Mouse (Mus musculus) neural tube, embryonic 11.5 days (tissue): ENCODE measurements around the gene Stra6. TPM values are rescaled to one million over a fixed set of nuclear protein-coding genes. Genes with fewer than 3 reads are reported as not detected.

Experiments
- ATAC-seq: fragments of 200-750 bp; cut with Nextera tagmentation; 2 replicates; pipeline ENCODE4 v1.8.0; 2017; ENCODE audit warnings: moderate number of reproducible peaks, mild to moderate bottlenecking, moderate TSS enrichment, moderate library complexity; ENCODE audit not compliant: insufficient read depth, low FRiP score, low TSS enrichment
- DNase-seq: peaks from one replicate; pipeline ENCODE4 v3.0.0-alpha.2; 2015; ENCODE audit warnings: low spot score
- H3K27ac ChIP-seq: fragments of 300-500 bp; sonication (generic); 2 replicates; pipeline ENCODE4 v1.5.1; 2014; ENCODE audit warnings: low read depth, mild to moderate bottlenecking, low read length
- H3K27me3 ChIP-seq: fragments of 300-500 bp; sonication (generic); 2 replicates; pipeline ENCODE4 v1.6.1; 2014; ENCODE audit warnings: mild to moderate bottlenecking, low read length, mixed read lengths; ENCODE audit not compliant: control insufficient read depth, insufficient read depth
- H3K36me3 ChIP-seq: fragments of 300-500 bp; sonication (generic); 2 replicates; pipeline ENCODE4 v1.6.1; 2014; ENCODE audit warnings: mild to moderate bottlenecking, low read length, moderate library complexity, mixed read lengths; ENCODE audit not compliant: control insufficient read depth, insufficient read depth
- H3K4me1 ChIP-seq: fragments of 300-500 bp; sonication (generic); 2 replicates; pipeline ENCODE4 v1.6.1; 2014; ENCODE audit warnings: low read length, mixed read lengths; ENCODE audit not compliant: control insufficient read depth, insufficient read depth
- H3K4me2 ChIP-seq: fragments of 300-500 bp; sonication (generic); 2 replicates; pipeline ENCODE4 v1.6.1; 2014; ENCODE audit warnings: low read depth, mild to moderate bottlenecking, moderate library complexity
- H3K4me3 ChIP-seq: fragments of 300-500 bp; sonication (generic); 2 replicates; pipeline ENCODE4 v1.5.1; 2014; ENCODE audit warnings: low read depth, low read length
- H3K9ac ChIP-seq: fragments of 300-500 bp; sonication (generic); 2 replicates; pipeline ENCODE4 v1.6.1; 2014; ENCODE audit warnings: mild to moderate bottlenecking, low read length
- H3K9me3 ChIP-seq: fragments of 300-500 bp; sonication (generic); 2 replicates; pipeline ENCODE4 v1.6.1; 2016; ENCODE audit warnings: low read length; ENCODE audit not compliant: control insufficient read depth
- WGBS: fragments of 180-500 bp; shearing (Covaris S2); extraction: QIAGEN DNeasy Blood & Tissue Kit; methylation state at CpG from one replicate; pipeline ENCODE4 v1.1.7; 2014; 5-methylcytosine and 5-hydroxymethylcytosine counted together
- polyA plus RNA-seq: library from polyadenylated mRNA; unstranded; fragments of >200 nt; fragmentation: Nextera tagmentation; extraction: Ambion mirVana; gene quantifications from 2 replicates; pipeline ENCODE4 v1.2.1, GENCODE M21; 2014

The Stra6 gene
- polyA plus RNA-seq, 1 experiment from 2014 or later = 53.7 TPM

DNA sequence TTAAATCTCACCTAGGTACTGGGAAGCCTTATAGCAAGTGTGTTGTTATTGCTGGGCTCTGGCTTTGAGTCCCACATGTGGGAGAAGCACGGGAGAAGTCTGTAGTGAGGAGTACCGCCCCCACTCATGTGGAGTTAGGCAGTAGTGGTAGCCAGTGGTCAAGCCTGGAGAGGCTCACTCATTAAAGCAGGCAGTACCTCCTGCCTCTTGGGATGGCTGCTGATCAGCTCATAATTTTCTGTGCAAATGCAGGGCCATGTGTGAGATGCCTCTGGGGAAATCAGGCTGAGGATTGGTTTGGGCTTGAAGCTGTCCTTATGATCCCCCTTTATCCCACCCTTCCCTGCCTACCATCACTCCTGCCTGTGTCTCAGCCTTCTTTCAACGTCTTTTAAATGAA, 11.0 kb downstream of the Stra6 start:
- DNase-seq = no peak

GRCm38 (mm10) chr9:58084586-58084985, 21.0 kb downstream of the Stra6 start:
- DNase-seq (no peak), ATAC-seq (no peak)
- Histone ChIP-seq H3K36me3 (no peaks in the 10 kb centered on the region), H3K27me3 (no peaks in the 10 kb centered on the region), H3K4me2 (no peak overlapping the region), H3K4me1 (peaks cover 12% of the 10 kb centered on the region), H3K4me3 (no peak overlapping the region), H3K9ac (no peak overlapping the region), H3K9me3 (no peaks in the 10 kb centered on the region), H3K27ac (no peak overlapping the region)
- 21% methylated on average over 8 of the region's 8 CpGs for WGBS

More for the DNA sequence above, 11.0 kb downstream of the Stra6 start:
- no peaks in the 10 kb centered on the region for H3K9me3 ChIP-seq
- H3K27ac ChIP-seq = no peak overlapping the region
- H3K9ac ChIP-seq = no peak overlapping the region
- no peaks in the 10 kb centered on the region for H3K36me3 ChIP-seq
- H3K4me2 ChIP-seq = no peak overlapping the region
- WGBS = 52% methylated on average over 3 of the region's 3 CpGs
- no peak for ATAC-seq
- H3K27me3 ChIP-seq = no peaks in the 10 kb centered on the region
- no peak overlapping the region for H3K4me3 ChIP-seq
- H3K4me1 ChIP-seq = peaks cover 3% of the 10 kb centered on the region; the same call in 1 of the 2 replicates

- H3K4me3 ChIP-seq = no peak overlapping the region
Measured at GRCm38 (mm10) chr9:58085074-58085473, 21.5 kb downstream of the Stra6 start.

DNA sequence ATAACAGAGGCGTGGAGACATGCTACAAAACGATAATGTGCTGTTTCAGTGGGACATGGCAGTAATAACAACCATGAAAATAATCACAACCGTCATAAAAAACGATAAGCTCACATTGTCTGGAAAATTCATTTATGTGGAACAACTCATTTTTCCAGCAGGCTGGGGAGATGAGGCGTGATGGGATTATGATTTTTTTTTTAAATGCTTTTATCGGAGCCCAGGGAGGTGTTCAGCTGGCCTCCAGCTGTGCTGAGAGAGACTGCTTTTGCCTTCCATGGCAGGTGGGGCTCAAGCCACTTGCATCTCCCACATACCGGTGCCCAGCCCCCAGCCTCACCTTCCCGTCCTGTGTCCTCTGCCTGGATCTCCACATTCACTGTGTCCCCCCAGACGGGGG, 22.6 kb downstream of the Stra6 start:
- no peak for ATAC-seq

More at GRCm38 (mm10) chr9:58085074-58085473, 21.5 kb downstream of the Stra6 start:
- 14% methylated on average over 2 of the region's 2 CpGs for WGBS
- Histone ChIP-seq H3K4me1 (peaks cover 12% of the 10 kb centered on the region), H3K27ac (no peak overlapping the region), H3K4me2 (no peak overlapping the region), H3K36me3 (no peaks in the 10 kb centered on the region), H3K9ac (no peak overlapping the region), H3K9me3 (no peaks in the 10 kb centered on the region), H3K27me3 (no peaks in the 10 kb centered on the region)
- ATAC-seq = no peak
- DNase-seq = no peak

GRCm38 (mm10) chr9:58086861-58087260, 23.3 kb downstream of the Stra6 start:
- H3K4me1 ChIP-seq = peaks cover 12% of the 10 kb centered on the region
- WGBS = 54% methylated on average over 7 of the region's 7 CpGs
- no peaks in the 10 kb centered on the region for H3K9me3 ChIP-seq
- no peak for DNase-seq
- H3K9ac ChIP-seq = no peak overlapping the region
- H3K4me2 ChIP-seq = no peak overlapping the region
- H3K27ac ChIP-seq = no peak overlapping the region
- no peak for ATAC-seq
- no peak overlapping the region for H3K4me3 ChIP-seq
- no peaks in the 10 kb centered on the region for H3K27me3 ChIP-seq
- no peaks in the 10 kb centered on the region for H3K36me3 ChIP-seq

More for the DNA sequence above, 22.6 kb downstream of the Stra6 start:
- WGBS = 34% methylated on average over 9 of the region's 9 CpGs
- Histone ChIP-seq H3K9me3 (no peaks in the 10 kb centered on the region), H3K36me3 (no peaks in the 10 kb centered on the region), H3K4me1 (peaks cover 9% of the 10 kb centered on the region), H3K4me3 (no peak overlapping the region), H3K27ac (no peak overlapping the region), H3K4me2 (no peak overlapping the region), H3K9ac (no peak overlapping the region), H3K27me3 (no peaks in the 10 kb centered on the region)
- no peak for DNase-seq

DNA sequence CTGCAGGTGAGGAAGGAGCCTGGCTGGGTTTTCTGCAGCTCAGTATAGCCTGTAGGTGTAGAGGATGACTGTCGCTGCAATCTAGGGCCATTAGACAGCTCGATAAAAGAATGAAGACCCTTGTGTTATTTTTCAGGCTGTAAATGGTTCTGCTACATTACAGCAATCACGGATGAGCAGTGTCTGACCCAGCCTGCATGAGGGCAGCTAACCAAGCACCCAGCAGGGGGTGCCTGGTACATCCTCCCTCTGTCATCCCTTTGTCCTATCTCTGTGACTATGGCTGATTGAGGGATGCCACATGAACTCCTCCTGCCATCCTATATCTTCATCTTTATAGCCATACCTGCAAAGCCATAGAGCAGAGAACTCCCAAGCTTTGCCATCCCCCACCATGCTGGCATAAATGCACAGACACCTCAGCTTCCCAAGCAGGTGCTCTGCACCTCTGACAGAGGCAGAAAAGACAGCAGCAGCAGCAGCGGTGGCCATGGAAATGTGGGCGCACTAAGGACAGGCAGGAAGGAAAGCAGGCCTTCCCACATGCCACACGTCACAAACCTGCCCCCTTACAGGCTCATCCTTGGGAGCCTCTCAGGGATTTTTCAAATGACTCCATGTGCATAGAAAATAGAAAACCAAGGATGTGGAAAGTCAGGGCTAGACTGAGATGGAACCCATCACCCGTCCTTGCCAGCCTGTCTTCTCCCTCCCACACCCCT, 23.9 kb downstream of the Stra6 start:
- no peak for DNase-seq
- no peak overlapping the region for H3K9ac ChIP-seq
- WGBS = 52% methylated on average over 7 of the region's 7 CpGs
- no peak for ATAC-seq
- H3K27ac ChIP-seq = no peak overlapping the region
- peaks cover 15% of the 10 kb centered on the region for H3K4me1 ChIP-seq
- no peaks in the 10 kb centered on the region for H3K9me3 ChIP-seq
- no peaks in the 10 kb centered on the region for H3K27me3 ChIP-seq
- no peak overlapping the region for H3K4me3 ChIP-seq
- no peaks in the 10 kb centered on the region for H3K36me3 ChIP-seq
- H3K4me2 ChIP-seq = no peak overlapping the region

DNA sequence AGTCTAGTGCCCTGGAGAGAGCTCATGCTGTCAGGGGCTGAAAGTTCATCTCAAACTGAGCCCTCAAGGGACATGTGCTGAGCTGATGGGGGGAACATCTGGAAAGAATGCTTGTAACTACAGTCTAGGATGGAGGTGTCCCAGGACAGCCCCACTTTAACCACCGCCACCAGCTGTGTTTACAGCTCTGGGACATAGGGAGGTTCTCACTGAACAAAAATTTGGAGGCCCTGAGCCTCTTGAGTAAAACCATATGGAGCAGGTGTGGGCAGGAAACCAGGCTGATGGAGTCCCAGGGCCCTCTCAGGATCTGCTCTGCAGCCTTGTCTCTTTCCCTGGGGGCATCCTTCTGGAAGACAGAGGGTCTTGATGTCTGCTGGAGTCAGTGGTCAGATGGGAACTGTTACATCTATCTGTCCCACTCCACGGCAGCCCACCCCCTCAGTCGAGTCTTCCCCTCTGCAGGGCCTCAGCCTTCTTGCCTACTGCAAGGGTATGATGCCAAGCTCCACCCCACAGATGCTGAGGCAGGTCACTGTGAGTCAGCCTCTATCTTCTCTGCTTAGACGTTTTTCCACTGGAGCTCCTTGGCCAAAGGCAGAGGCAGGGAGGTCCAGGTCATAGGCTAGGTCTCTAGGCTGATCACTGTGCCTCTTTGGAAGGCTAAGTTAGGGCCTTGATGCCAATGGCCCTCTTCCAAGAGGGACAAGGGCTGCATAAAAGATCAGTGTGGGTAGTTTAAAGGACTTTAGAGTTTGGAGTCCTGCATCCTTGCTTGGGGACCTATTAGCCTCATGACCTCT, 28.2 kb downstream of the Stra6 start:
- ATAC-seq (no peak), DNase-seq (no peak)
- Histone ChIP-seq H3K4me2 (no peak overlapping the region), H3K9ac (no peak overlapping the region), H3K36me3 (no peaks in the 10 kb centered on the region), H3K27ac (no peak overlapping the region), H3K27me3 (0 out of 2 replicates have a peak, but pooled peaks cover 3% of the 10 kb centered on the region), H3K4me1 (peaks cover 6% of the 10 kb centered on the region; the same call in 1 of the 2 replicates), H3K4me3 (no peak overlapping the region), H3K9me3 (no peaks in the 10 kb centered on the region)
- 50% methylated on average over 4 of the region's 4 CpGs for WGBS

DNA sequence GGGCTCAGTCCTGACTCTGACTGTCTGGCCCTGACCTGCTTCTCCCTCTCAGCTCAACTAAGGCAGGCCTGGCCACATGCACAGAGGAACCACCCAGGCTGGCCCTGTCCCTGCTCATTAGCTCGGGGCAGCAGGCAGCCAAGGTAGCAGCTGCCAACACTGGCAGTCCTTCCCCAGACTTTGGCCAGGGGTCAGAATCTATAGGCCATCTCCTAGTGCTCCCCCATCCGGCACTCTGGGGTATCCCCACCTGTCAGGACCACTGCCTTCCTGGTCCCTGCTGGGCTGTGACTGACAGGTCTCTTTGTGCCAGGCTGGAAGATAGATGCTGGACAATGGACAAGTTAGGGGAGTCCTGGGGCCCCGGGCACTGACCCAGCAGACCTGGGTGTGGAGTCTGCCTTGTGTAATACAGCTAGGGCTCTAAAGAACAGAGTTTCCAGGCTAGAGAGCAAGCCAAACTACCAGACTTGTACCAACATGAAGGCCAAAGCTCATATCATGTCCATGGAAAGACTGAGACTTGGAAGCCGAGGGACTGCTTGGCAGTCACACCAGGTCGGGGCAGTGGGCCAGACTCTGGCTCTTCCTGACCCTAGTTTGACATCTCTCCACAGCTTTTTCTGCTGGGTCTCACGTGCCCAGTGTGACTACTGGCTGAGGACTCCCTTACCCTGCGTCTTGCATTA, 29.1 kb downstream of the Stra6 start:
- Histone ChIP-seq H3K36me3 (no peaks in the 10 kb centered on the region), H3K4me2 (no peak overlapping the region), H3K27me3 (0 out of 2 replicates have a peak, but pooled peaks cover 3% of the 10 kb centered on the region), H3K9ac (no peak overlapping the region), H3K27ac (no peak overlapping the region), H3K4me3 (no peak overlapping the region), H3K9me3 (no peaks in the 10 kb centered on the region), H3K4me1 (peaks cover 6% of the 10 kb centered on the region; the same call in 1 of the 2 replicates)
- DNase-seq (no peak), ATAC-seq (no peak)
- whole genome bisulfite sequencing = 70% methylated on average over 7 of the region's 7 CpGs
